Mouse (Mus musculus) CD4-positive helper T cell, adult 2 months (primary cell): ENCODE results near the gene Gm12184.
"Not testable (repeated sequence)": the region's sequence is repeated elsewhere in the genome, so short reads cannot be mapped to it uniquely, and the experiment has no call there.

Experiments
- DNase-seq: peaks from one replicate; pipeline ENCODE4 v3.0.0-alpha.2; 2012; ENCODE audit warnings: low read depth, missing footprints, low spot score

Gene Gm12184

DNA sequence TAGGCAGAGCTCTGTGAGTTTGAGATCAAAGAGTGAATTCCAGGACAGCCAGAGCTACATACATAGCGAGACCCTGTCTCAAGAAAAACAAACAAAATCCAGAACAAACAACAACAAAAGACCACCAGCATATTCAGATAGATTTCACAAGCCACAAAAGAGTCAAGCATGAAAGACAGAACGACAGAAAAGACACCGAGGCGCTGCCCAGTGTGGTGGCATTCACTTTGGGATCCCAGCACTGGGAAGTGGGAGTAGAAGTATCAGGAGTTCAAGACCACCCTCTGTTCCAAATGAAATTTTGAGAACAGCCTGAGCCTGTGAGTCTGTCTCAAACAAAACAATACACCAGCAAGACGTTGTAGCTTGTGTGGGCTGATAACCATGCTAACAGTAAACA, 20.4 kb upstream of the Gm12184 start:
- no peak for DNase-seq

- not testable (repeated sequence) for DNase-seq
Observed at GRCm38 (mm10) chr11:48846362-48846761, 19.9 kb upstream of the Gm12184 start.

DNA sequence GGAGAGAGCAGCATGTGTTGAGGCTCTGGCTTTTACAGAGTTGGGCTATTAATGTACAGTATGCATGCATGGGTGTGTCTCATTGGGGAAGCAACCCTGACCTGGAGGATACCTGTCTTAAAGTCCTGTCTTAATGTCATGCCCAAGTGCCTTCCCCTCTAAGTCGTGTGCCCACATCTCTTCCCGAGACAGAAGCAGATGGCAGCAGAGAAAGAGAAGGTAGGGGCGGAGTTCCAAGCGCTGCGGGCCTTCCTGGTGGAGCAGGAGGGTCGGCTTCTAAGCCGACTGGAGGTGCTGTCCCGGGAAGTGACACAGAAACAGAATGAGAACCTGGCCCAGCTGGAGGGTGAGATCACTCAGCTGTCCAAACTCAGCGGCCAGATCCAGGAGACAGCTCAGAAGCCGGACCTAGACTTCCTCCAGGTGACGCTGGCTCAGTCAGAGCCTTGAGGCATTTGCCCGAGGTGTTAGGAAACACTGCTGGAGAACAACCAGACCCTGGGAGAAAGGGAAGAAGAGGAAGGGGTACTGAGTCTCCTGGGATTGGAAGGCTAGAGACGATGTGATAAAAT, 18.9 kb upstream of the Gm12184 start:
- no peak for DNase-seq

DNA sequence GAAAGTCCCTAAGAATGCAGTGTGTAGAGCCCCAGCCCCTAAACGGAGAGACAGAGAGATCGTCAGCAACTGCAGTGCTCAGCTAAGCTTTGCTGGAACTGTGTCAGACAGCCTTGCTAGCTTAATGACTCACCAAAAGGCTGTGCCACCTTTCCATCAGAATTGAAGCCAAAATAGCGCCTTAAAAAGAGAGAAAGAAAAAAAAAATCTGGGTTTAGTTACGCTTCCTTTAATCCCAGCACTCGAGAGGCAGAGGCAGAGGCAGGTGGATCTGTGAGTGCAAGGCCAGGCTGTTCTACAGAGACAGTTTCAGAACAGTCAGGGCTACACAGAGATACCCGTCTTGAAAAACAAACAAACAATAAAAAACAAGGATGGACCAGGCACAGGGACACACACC, 17.9 kb upstream of the Gm12184 start:
- no peak for DNase-seq

GRCm38 (mm10) chr11:48843202-48843601, 16.7 kb upstream of the Gm12184 start:
- no peak for DNase-seq

- no peak for DNase-seq
Observed at GRCm38 (mm10) chr11:48842378-48842792, 15.9 kb upstream of the Gm12184 start.

- no peak for DNase-seq
Observed at GRCm38 (mm10) chr11:48841213-48841612, 14.8 kb upstream of the Gm12184 start.

DNA sequence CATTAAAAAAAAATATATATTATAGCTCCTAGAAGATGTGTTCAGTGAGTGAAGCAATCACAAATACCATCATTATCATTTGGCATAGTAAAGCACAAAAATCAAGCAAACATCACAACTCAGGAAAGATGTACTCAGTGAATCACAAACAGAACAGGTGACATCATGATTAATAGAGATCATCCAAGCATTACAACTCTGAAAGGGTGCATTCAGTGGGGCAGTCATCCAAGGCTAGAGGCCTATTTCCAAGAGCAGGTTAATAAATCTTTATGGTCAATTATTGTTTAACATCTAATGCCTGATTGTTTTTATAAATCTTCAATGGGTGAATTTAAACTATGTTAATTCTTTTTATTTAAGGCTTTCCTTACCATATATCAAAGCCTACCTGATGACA, 14.3 kb upstream of the Gm12184 start:
- no peak for DNase-seq

GRCm38 (mm10) chr11:48838879-48839680, 12.6 kb upstream of the Gm12184 start:
- DNase-seq: no peak

DNA sequence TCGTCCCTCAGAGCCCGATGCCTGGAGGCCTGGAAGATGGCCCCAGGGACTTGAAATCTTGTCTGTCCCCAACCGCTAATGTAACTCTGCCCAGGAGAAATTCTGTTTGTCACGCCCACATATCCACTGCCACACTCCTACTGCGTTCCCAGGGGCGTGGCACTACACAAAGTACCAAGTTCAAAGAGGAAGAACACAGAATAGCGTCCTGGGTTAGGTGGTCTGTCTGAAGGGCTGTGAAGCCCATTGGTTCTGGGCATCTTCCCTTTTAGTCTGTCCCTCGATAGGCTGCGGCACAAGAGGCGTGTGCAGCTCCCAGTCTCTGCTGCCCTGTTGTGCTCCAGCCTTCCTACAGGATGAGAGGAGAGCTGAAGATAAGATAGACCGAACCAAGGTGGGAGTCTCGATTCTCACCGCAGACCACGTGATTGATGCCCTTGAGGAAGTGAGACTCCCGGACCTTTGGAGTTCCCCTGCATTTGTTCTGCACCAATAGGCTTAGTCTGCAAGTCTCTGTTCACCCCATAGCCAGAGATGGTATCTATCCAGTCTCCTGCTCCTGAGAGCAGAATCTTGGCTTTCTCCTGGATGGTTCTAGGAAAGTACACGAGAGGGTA, 11.8 kb upstream of the Gm12184 start:
- DNase-seq: peak; percentile 55

DNA sequence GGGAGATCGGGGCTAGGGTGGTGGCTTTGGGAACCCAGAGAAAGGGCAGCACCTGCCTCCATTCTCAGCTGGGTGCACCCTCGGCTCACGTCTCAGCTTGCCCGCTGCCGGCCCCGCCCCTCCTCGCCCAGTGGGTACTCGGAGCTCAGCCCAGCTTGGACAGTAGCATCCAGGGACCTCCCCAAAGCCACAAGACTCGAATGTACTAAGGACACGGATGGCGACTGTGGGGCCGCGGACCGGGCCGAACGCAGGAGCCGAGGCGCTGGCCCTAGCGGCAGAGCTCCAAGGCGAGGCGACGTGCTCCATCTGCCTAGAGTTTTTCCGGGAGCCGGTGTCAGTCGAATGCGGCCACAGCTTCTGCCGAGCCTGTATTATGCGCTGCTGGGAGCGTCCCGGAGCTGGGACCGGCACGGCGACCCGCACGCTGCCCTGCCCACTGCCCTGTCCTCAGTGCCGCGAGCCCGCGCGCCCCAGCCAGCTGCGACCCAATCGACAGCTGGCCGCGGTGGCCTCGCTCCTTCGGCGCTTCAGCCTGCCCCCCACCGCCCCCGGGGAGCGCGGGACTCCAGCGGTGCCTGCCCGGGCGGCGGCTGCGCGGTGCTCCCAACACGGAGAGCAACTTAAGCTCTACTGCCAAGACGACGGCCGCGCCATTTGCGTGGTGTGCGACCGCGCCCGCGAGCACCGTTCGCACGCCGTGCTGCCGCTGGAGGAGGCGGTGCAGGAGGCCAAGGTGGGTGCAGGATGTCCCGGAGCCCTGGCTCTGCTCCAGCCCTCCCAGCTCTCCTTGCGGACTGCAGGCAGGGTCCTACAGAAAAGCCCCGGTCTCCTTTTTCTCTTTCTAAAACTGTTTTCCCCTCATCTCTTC, 11.1 kb upstream of the Gm12184 start:
- peak; percentile 71 for DNase-seq

GRCm38 (mm10) chr11:48836990-48837309, 10.5 kb upstream of the Gm12184 start:
- DNase-seq: no peak

- no peak for DNase-seq
Observed at GRCm38 (mm10) chr11:48835923-48836322, 9.5 kb upstream of the Gm12184 start.

GRCm38 (mm10) chr11:48833731-48834639, 7.5 kb upstream of the Gm12184 start:
- peak; percentile 92 for DNase-seq

DNA sequence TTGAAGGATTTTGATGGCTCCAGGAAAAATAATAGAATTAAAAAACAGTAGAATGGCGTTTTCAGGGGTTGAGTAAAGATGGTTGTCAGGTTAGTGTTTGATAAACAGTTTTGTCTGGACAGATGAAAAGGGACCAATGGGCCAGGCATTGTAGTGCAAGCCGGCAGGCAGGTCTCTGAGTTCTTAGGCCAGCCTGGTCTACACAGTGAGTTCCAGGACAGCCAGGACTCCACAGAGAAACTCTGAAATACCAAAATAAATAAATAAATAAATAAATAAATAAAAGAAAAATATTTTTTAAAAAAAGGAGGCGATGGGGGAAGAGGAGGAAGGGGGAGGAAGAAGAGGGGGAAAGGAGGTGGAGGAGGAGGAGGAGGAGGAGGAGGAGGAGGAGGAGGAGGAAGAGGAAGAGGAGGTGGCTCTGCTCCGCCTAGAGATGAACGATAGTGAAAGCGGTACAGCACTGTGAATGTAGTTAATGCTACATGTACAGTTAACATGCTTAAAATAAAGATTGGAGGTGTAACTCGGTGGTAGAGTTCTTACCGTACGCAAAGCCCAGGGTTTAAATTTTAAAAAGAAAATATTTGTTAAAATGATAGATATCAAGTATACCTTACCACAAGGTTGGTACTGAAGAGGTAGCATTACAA, 6.7 kb upstream of the Gm12184 start:
- no peak for DNase-seq

- no peak for DNase-seq
Observed at GRCm38 (mm10) chr11:48831273-48831672, 4.8 kb upstream of the Gm12184 start.

DNA sequence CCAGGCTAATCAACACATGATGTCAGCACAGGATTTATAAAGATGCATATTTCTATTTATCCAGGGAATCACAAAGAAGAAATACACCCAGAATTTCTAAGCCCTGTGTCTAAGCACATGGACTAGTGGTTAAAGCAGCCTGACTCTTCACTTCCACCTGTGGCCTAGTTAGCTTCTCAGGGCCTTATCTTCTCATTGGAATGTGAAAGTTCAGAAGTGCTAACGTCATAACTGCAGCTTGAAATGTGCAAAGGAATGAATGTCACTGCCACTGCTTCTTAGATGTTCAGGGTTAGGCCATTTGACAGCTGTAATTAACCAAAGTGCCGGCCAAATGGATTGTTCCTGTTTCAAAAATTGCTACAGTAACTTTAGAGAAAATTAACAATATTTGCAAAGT, 3.8 kb upstream of the Gm12184 start:
- DNase-seq: no peak

DNA sequence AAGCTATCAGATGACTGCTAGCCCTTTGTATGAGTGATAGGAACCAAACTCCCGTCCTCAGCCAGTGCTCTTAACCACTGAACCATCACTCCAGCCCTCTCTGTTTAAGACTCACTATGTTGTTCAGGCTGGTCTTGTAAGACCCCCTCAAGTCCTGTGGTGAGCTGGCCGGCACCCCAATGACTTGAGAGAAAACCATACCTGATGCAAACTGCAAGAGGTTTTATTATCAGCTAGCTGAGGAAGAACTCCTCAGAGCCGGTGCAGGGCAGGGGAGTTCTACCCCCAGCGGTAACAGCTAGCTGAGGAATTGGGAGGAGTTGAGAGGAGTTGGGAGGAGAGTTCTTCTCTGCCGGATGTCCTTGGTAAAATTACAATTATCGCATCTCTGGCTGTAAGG, 1.5 kb upstream of the Gm12184 start:
- no peak for DNase-seq

GRCm38 (mm10) chr11:48826752-48827096, 269 bp upstream of the Gm12184 start:
- DNase-seq: peak; percentile 35

- DNase-seq: no peak
Observed at GRCm38 (mm10) chr11:48824311-48824830, 2.1 kb downstream of the Gm12184 start.
